ENCODE assay signal across 23 mouse cellular contexts in genomic region chr6:113679993-113680566, GRCm38 (mm10). TPM values are rescaled to one million over a fixed set of nuclear protein-coding genes. Genes with fewer than 3 reads are reported as not detected.
DNase-seq lines count a peak whose midpoint lies in the region; ATAC-seq and TF ChIP-seq lines count a peak whose summit lies in the region.
"Had no signal": no experiment of that assay in that cellular context is flagged by ENCODE, and none has a peak within 500 bp of the region (broad histone marks: within the 10 kb centered on the region; RNA-seq: fewer than 3 reads in every experiment).

No protein-coding gene starts in this region.

- peaks cover 11% of the 10 kb centered on the region; the same call in 1 of the 2 replicates for H3K4me1 ChIP-seq in liver, adult 2 months (ENCODE audit: control insufficient read depth, insufficient read depth, low read length)
- H3K4me1 ChIP-seq in liver, embryonic 11.5 days (replicated peaks; ENCODE audit: control insufficient read depth, insufficient read depth, low read length) = peaks cover 5% of the 10 kb centered on the region; the same call in 1 of the 2 replicates
- peaks cover 7% of the 10 kb centered on the region for H3K4me1 ChIP-seq in bone marrow, adult 2 months (ENCODE audit: control insufficient read depth, insufficient read depth, low read length)
- peaks cover 28% of the 10 kb centered on the region for H3K4me1 ChIP-seq in liver, embryonic 15.5 days (replicated peaks)
- H3K4me1 ChIP-seq: embryonic facial prominence, embryonic 15.5 days; forebrain, embryonic 10.5 days; hindbrain, embryonic 13.5 days; neural tube, embryonic 15.5 days had no signal

- H3K9me3 ChIP-seq in liver, embryonic 11.5 days (ENCODE audit: control insufficient read depth, low read length) = no peaks in the 10 kb centered on the region
- no peaks in the 10 kb centered on the region for H3K9me3 ChIP-seq in liver, embryonic 15.5 days (replicated peaks)
- H3K9me3 ChIP-seq: embryonic facial prominence, embryonic 15.5 days; forebrain, embryonic 10.5 days; heart, embryonic 13.5 days; hindbrain, embryonic 13.5 days; kidney, embryonic 15.5 days; neural tube, embryonic 15.5 days had no signal

- H3K79me2 ChIP-seq in liver, adult 2 months (ENCODE audit: control insufficient read depth, insufficient read depth, low read length) = no peaks in the 10 kb centered on the region

- H3K36me3 ChIP-seq in liver, adult 2 months (ENCODE audit: control insufficient read depth, insufficient read depth, low read length) = peaks cover 13% of the 10 kb centered on the region; the same call in 1 of the 2 replicates
- H3K36me3 ChIP-seq in liver, embryonic 11.5 days (ENCODE audit: control insufficient read depth, insufficient read depth, low read length) = no peaks in the 10 kb centered on the region
- H3K36me3 ChIP-seq in liver, embryonic 15.5 days (replicated peaks) = peaks cover 18% of the 10 kb centered on the region; the same call in 1 of the 2 replicates
- H3K36me3 ChIP-seq: embryonic facial prominence, embryonic 15.5 days; forebrain, embryonic 10.5 days; hindbrain, embryonic 13.5 days; kidney, embryonic 15.5 days had no signal

- H3K4me3 ChIP-seq in liver, adult 2 months (ENCODE audit: insufficient read depth, low read depth, low read length) = no peak overlapping the region
- H3K4me3 ChIP-seq in liver, embryonic 11.5 days (ENCODE audit: low read depth, low read length) = no peak overlapping the region
- H3K4me3 ChIP-seq in bone marrow, adult 2 months (replicated peaks; ENCODE audit: control insufficient read depth, low read depth, low read length) = no peak overlapping the region
- no peak overlapping the region for H3K4me3 ChIP-seq in liver, embryonic 15.5 days (replicated peaks)
- H3K4me3 ChIP-seq: embryonic facial prominence, embryonic 15.5 days; forebrain, embryonic 10.5 days; heart, embryonic 13.5 days; hindbrain, embryonic 13.5 days; kidney, embryonic 15.5 days; neural tube, embryonic 15.5 days had no signal

- no peak for TF ChIP-seq CTCF in liver, adult 2 months (IDR thresholded peaks at IDR 0.05; ENCODE audit: low read depth, low read length)
- TF ChIP-seq CTCF in bone marrow, adult 2 months (IDR thresholded peaks at IDR 0.05; ENCODE audit: control insufficient read depth, insufficient read depth, low read length) = 0 out of 2 replicates have a peak, but pooled peaks have one; percentile 2

- DNase-seq in liver, adult 2 months (ENCODE audit: extremely low read depth, low read depth, low spot score) = peak; percentile 75
- no peak for DNase-seq in liver, embryonic 11.5 days (ENCODE audit: low spot score)
- DNase-seq in adrenal gland, postnatal 36 days = no peak
- DNase-seq in gastrocnemius, postnatal 36 days = no peak
- DNase-seq in layer of hippocampus, adult 9-10 months (ENCODE audit: low spot score) = no peak
- DNase-seq: adrenal gland, adult 8-10 months; cerebellum, adult 9-11 months; embryo, embryonic 11 days; kidney, postnatal 4 days; lung, embryonic 14.5 days; midbrain, embryonic 14.5 days had no signal

- intact Hi-C loops in gastrocnemius, postnatal 36 days (cut with DNase I) = loop anchor here (5.0 kb wide), 1 partner anchor 238 kb away; the partner anchor contains the start of gene Jagn1

- H3K4me2 ChIP-seq in liver, embryonic 11.5 days = no peak overlapping the region
- H3K4me2 ChIP-seq in liver, embryonic 15.5 days = no peak overlapping the region
- H3K4me2 ChIP-seq: embryonic facial prominence, embryonic 15.5 days; heart, embryonic 13.5 days; hindbrain, embryonic 13.5 days; kidney, embryonic 15.5 days; lung, embryonic 14.5 days; neural tube, embryonic 15.5 days had no signal

- no peak for ATAC-seq in liver, embryonic 11.5 days (replicated peaks; ENCODE audit: low FRiP score)
- no peak for ATAC-seq in liver, embryonic 15.5 days (ENCODE audit: insufficient read depth)
- 0 out of 2 replicates have a peak, but pooled peaks have one; percentile 23 for ATAC-seq in monocyte, adult 5-6 weeks (replicated peaks; ENCODE audit: insufficient number of reproducible peaks, low FRiP score, low TSS enrichment, poor library complexity, severe bottlenecking)

- no peaks in the 10 kb centered on the region for H3K27me3 ChIP-seq in liver, adult 2 months (ENCODE audit: control insufficient read depth, insufficient read depth, low read length)
- H3K27me3 ChIP-seq in liver, embryonic 11.5 days (replicated peaks; ENCODE audit: control insufficient read depth, insufficient read depth, low read length) = no peaks in the 10 kb centered on the region
- no peaks in the 10 kb centered on the region for H3K27me3 ChIP-seq in liver, embryonic 15.5 days
- H3K27me3 ChIP-seq: embryonic facial prominence, embryonic 15.5 days; heart, embryonic 13.5 days; hindbrain, embryonic 13.5 days; kidney, embryonic 15.5 days; neural tube, embryonic 15.5 days had no signal

- H3K9ac ChIP-seq in liver, adult 2 months (ENCODE audit: low read depth, low read length) = no peak overlapping the region
- no peak overlapping the region for H3K9ac ChIP-seq in liver, embryonic 11.5 days (ENCODE audit: low read depth, low read length)
- no peak overlapping the region for H3K9ac ChIP-seq in liver, embryonic 15.5 days
- H3K9ac ChIP-seq: embryonic facial prominence, embryonic 15.5 days; heart, embryonic 13.5 days; hindbrain, embryonic 13.5 days; kidney, embryonic 15.5 days; lung, embryonic 14.5 days; neural tube, embryonic 15.5 days had no signal

- H3K27ac ChIP-seq in liver, adult 2 months (replicated peaks; ENCODE audit: insufficient read depth, low read depth, low read length) = 0 out of 2 replicates have a peak overlapping the region, but pooled peaks have one; percentile 9
- H3K27ac ChIP-seq in liver, embryonic 11.5 days (ENCODE audit: low read depth, low read length) = no peak overlapping the region
- H3K27ac ChIP-seq in bone marrow, adult 2 months (ENCODE audit: control insufficient read depth, insufficient read depth, low read depth, low read length, poor library complexity) = peak overlapping the region; percentile 42; the same call in 1 of the 2 replicates
- peak overlapping the region; percentile 59 for H3K27ac ChIP-seq in liver, embryonic 15.5 days (replicated peaks)
- H3K27ac ChIP-seq: embryonic facial prominence, embryonic 15.5 days; forebrain, embryonic 10.5 days; heart, embryonic 13.5 days; hindbrain, embryonic 13.5 days; kidney, embryonic 15.5 days; neural tube, embryonic 15.5 days had no signal

- no peak for TF ChIP-seq POLR2A in liver, adult 2 months (IDR thresholded peaks at IDR 0.05; ENCODE audit: extremely low read depth, insufficient read depth, low read length)
- TF ChIP-seq POLR2A in bone marrow, adult 2 months (IDR thresholded peaks at IDR 0.05; ENCODE audit: borderline replicate concordance, control insufficient read depth, low read depth, low read length) = no peak

- WGBS in liver, adult 2 months = 41% methylated on average over 9 of the region's 9 CpGs
- WGBS in liver, embryonic 11.5 days = 67% methylated on average over 9 of the region's 9 CpGs
- 33% methylated on average over 9 of the region's 9 CpGs for WGBS in bone marrow, adult 2 months
- 55% methylated on average over 9 of the region's 9 CpGs for WGBS in liver, embryonic 15.5 days (ENCODE audit: insufficient replicate concordance)

RNA-seq across cellular contexts. Expression of gene Tatdn2, which starts 16.8 kb away (rescaled TPM):
- total RNA-seq in liver, adult 2 months (2014; rRNA removed) = 15.0 and 19.9 TPM in 2 replicates
- 15.6 and 16.7 TPM in 2 replicates for polyA plus RNA-seq in liver, adult 2 months (2012; rRNA removed)
- 1.2 TPM in 2 replicates for polyA plus RNA-seq in liver, embryonic 11.5 days (2014; fragmentation: Nextera tagmentation; extraction: Ambion mirVana)
- 61.3 and 112 TPM in 2 replicates for polyA plus RNA-seq in bone marrow, adult 2 months (2011; ENCODE audit: insufficient read depth, insufficient read length, low replicate concordance, missing spikeins)
- 0.77 and 0.83 TPM in 2 replicates for polyA plus RNA-seq in liver, embryonic 15.5 days (2015; fragmentation: Nextera tagmentation; extraction: Ambion mirVana)
- 306 to 404 TPM (median 339 TPM) in 3 replicates for total RNA-seq in monocyte, adult 5-6 weeks (2017)
- total RNA-seq in adrenal gland, postnatal 36 days (2021) = 10 to 100 TPM; 58.0 to 60.5 TPM
- 10 to 100 TPM; 30.5 to 39.6 TPM for total RNA-seq in gastrocnemius, postnatal 36 days (2021)

RNA-seq across cellular contexts. Expression of gene Ghrl, which starts 39.6 kb away (rescaled TPM):
- not detected in 2 replicates for total RNA-seq in liver, adult 2 months (2014; rRNA removed)
- not detected in 2 replicates for polyA plus RNA-seq in liver, adult 2 months (2012; rRNA removed)
- polyA plus RNA-seq in liver, embryonic 11.5 days (2014; fragmentation: Nextera tagmentation; extraction: Ambion mirVana) = 0.45 TPM in 1 of 2 replicates, not detected in the other
- polyA plus RNA-seq in bone marrow, adult 2 months (2011; ENCODE audit: insufficient read depth, insufficient read length, low replicate concordance, missing spikeins) = not detected in 2 replicates
- 0.17 TPM in 1 of 2 replicates, not detected in the other for polyA plus RNA-seq in liver, embryonic 15.5 days (2015; fragmentation: Nextera tagmentation; extraction: Ambion mirVana)
- total RNA-seq in monocyte, adult 5-6 weeks (2017) = 3.1 to 6.6 TPM in 2 of 3 replicates, not detected in the other
- total RNA-seq in adrenal gland, postnatal 36 days (2021) = not detected
- total RNA-seq in gastrocnemius, postnatal 36 days (2021) = not detected
- total RNA-seq: gastrocnemius, adult 18-20 months; heart, postnatal 25 days had no signal
- polyA plus RNA-seq: forebrain, embryonic 10.5 days; gonadal fat pad, adult 2 months; heart, embryonic 13.5 days; lung, embryonic 14.5 days had no signal

RNA-seq across cellular contexts. Expression of gene Irak2, which starts 41.8 kb away (rescaled TPM):
- total RNA-seq in liver, adult 2 months (2014; rRNA removed) = 18.2 and 20.7 TPM in 2 replicates
- polyA plus RNA-seq in liver, adult 2 months (2012; rRNA removed) = 30.8 and 36.1 TPM in 2 replicates
- 14.1 and 14.8 TPM in 2 replicates for polyA plus RNA-seq in liver, embryonic 11.5 days (2014; fragmentation: Nextera tagmentation; extraction: Ambion mirVana)
- 10.0 and 11.9 TPM in 2 replicates for polyA plus RNA-seq in bone marrow, adult 2 months (2011; ENCODE audit: insufficient read depth, insufficient read length, low replicate concordance, missing spikeins)
- 11.9 and 13.5 TPM in 2 replicates for polyA plus RNA-seq in liver, embryonic 15.5 days (2015; fragmentation: Nextera tagmentation; extraction: Ambion mirVana)
- total RNA-seq in monocyte, adult 5-6 weeks (2017) = 99.6 to 134 TPM (median 117 TPM) in 3 replicates
- total RNA-seq in adrenal gland, postnatal 36 days (2021) = 10 to 100 TPM; 17.8 to 21.9 TPM
- 1 to 10 TPM; 3.1 to 3.9 TPM for total RNA-seq in gastrocnemius, postnatal 36 days (2021)

RNA-seq across cellular contexts. Expression of gene Vhl, which starts 56.3 kb away (rescaled TPM):
- total RNA-seq in liver, adult 2 months (2014; rRNA removed) = 7.2 and 9.1 TPM in 2 replicates
- 12.1 and 14.0 TPM in 2 replicates for polyA plus RNA-seq in liver, adult 2 months (2012; rRNA removed)
- polyA plus RNA-seq in liver, embryonic 11.5 days (2014; fragmentation: Nextera tagmentation; extraction: Ambion mirVana) = 24.8 and 29.5 TPM in 2 replicates
- 38.5 and 66.7 TPM in 2 replicates for polyA plus RNA-seq in bone marrow, adult 2 months (2011; ENCODE audit: insufficient read depth, insufficient read length, low replicate concordance, missing spikeins)
- polyA plus RNA-seq in liver, embryonic 15.5 days (2015; fragmentation: Nextera tagmentation; extraction: Ambion mirVana) = 8.7 and 10.8 TPM in 2 replicates
- total RNA-seq in monocyte, adult 5-6 weeks (2017) = 17.1 to 24.7 TPM (median 21.6 TPM) in 3 replicates
- total RNA-seq in adrenal gland, postnatal 36 days (2021) = 10 to 100 TPM; 27.1 to 32.8 TPM
- total RNA-seq in gastrocnemius, postnatal 36 days (2021) = 1 to 10 TPM; 3.5 to 4.5 TPM
